In genomic region chr1:91346892-91347291, GRCm38 (mm10) we compare ENCODE assay signal across 8 mouse cellular contexts. TPM values are rescaled to one million over a fixed set of nuclear protein-coding genes. Genes with fewer than 3 reads are reported as not detected.
DNase-seq lines count a peak whose midpoint lies in the region; ATAC-seq and TF ChIP-seq lines count a peak whose summit lies in the region.

No protein-coding gene starts in this region.

- H3K4me1 ChIP-seq in forebrain, embryonic 16.5 days (replicated peaks; ENCODE audit: control insufficient read depth, insufficient read depth, low read length) = peaks cover 8% of the 10 kb centered on the region
- H3K4me1 ChIP-seq in hindbrain, embryonic 13.5 days (replicated peaks) = peaks cover 18% of the 10 kb centered on the region

- no peak overlapping the region for H3K4me3 ChIP-seq in left cerebral cortex, adult 2 months
- no peak overlapping the region for H3K4me3 ChIP-seq in forebrain, embryonic 16.5 days (replicated peaks; ENCODE audit: low read length)
- no peak overlapping the region for H3K4me3 ChIP-seq in hindbrain, embryonic 13.5 days

- peak; percentile 41 to 59 for DNase-seq in left cerebral cortex, adult 2 months (ENCODE audit: extremely low spot score in 1 of 2, low spot score in 2 of 2)
- DNase-seq in left cerebral cortex, adult 11 months (ENCODE audit: low spot score) = no peak
- DNase-seq in cerebellum, adult 11-12 months = peak; percentile 36
- peak; percentile 47 to 54 for DNase-seq in layer of hippocampus, postnatal 14 days (ENCODE audit: low spot score in 2 of 2)
- DNase-seq in skeletal muscle tissue, adult 2 months (ENCODE audit: low read depth, low spot score) = peak; percentile 63

- intact Hi-C loops in left cerebral cortex, adult 2 months (cut with DNase I) = loop anchor here (1.0 to 10.0 kb wide), 2 partner anchors 33 to 422 kb away; no protein-coding TSS in a partner anchor

- peak; percentile 79 for ATAC-seq in forebrain, embryonic 16.5 days
- peak; percentile 67; the same call in 1 of the 2 replicates for ATAC-seq in hindbrain, embryonic 13.5 days (ENCODE audit: low FRiP score)
- peak; percentile 82 for ATAC-seq in megakaryocyte-erythroid progenitor cell, adult 5-6 weeks (replicated peaks; ENCODE audit: low FRiP score, low TSS enrichment, poor library complexity, severe bottlenecking)

- H3K27me3 ChIP-seq in forebrain, embryonic 16.5 days (replicated peaks; ENCODE audit: control insufficient read depth, insufficient read depth, low read length) = peaks cover 34% of the 10 kb centered on the region
- H3K27me3 ChIP-seq in hindbrain, embryonic 13.5 days = peaks cover 48% of the 10 kb centered on the region

- H3K27ac ChIP-seq in left cerebral cortex, adult 2 months = no peak overlapping the region
- no peak overlapping the region for H3K27ac ChIP-seq in forebrain, embryonic 16.5 days (ENCODE audit: low read length)
- H3K27ac ChIP-seq in hindbrain, embryonic 13.5 days = no peak overlapping the region

- WGBS in forebrain, embryonic 16.5 days = 35% methylated on average over 3 of the region's 3 CpGs
- WGBS in hindbrain, embryonic 13.5 days = 33% methylated on average over 3 of the region's 3 CpGs

- H3K9ac ChIP-seq in forebrain, embryonic 16.5 days (replicated peaks; ENCODE audit: low read depth, low read length) = no peak overlapping the region
- no peak overlapping the region for H3K9ac ChIP-seq in hindbrain, embryonic 13.5 days

- H3K36me3 ChIP-seq in forebrain, embryonic 16.5 days (ENCODE audit: control insufficient read depth, insufficient read depth) = no peaks in the 10 kb centered on the region
- no peaks in the 10 kb centered on the region for H3K36me3 ChIP-seq in hindbrain, embryonic 13.5 days

- peak; percentile 92 for TF ChIP-seq CTCF in left cerebral cortex, adult 2 months (IDR thresholded peaks at IDR 0.05)

- H3K9me3 ChIP-seq in forebrain, embryonic 16.5 days (ENCODE audit: control insufficient read depth, low read length) = no peaks in the 10 kb centered on the region
- H3K9me3 ChIP-seq in hindbrain, embryonic 13.5 days = no peaks in the 10 kb centered on the region

- H3K4me2 ChIP-seq in forebrain, embryonic 16.5 days (ENCODE audit: low read length) = no peak overlapping the region
- no peak overlapping the region for H3K4me2 ChIP-seq in hindbrain, embryonic 13.5 days

RNA-seq across cellular contexts. Expression of gene Klhl30, which starts 3.9 kb away (rescaled TPM):
- under 1 TPM in 1 of 2 experiments, not detected in 1; 0.14 TPM for total RNA-seq in left cerebral cortex, adult 2 months (2021)
- polyA plus RNA-seq in forebrain, embryonic 16.5 days (2015; fragmentation: Nextera tagmentation; extraction: Ambion mirVana) = 0.15 TPM in 1 of 2 replicates, not detected in the other
- polyA plus RNA-seq in hindbrain, embryonic 13.5 days (2015; fragmentation: Nextera tagmentation; extraction: Ambion mirVana) = 0.16 and 0.21 TPM in 2 replicates
- total RNA-seq in layer of hippocampus, postnatal 14 days (2021) = under 1 TPM; 0.09 to 0.12 TPM
- 0.20 TPM in 1 of 2 replicates, not detected in the other for total RNA-seq in megakaryocyte-erythroid progenitor cell, adult 5-6 weeks (2014; fragmentation: Nextera tagmentation)
- not detected in 2 replicates for total RNA-seq in megakaryocyte-erythroid progenitor cell, adult 5-6 weeks (2017)

RNA-seq across cellular contexts. Expression of gene Erfe, which starts 19.3 kb away (rescaled TPM):
- under 1 TPM; 0.16 to 0.38 TPM for total RNA-seq in left cerebral cortex, adult 2 months (2021)
- 0.16 and 0.62 TPM in 2 replicates for polyA plus RNA-seq in forebrain, embryonic 16.5 days (2015; fragmentation: Nextera tagmentation; extraction: Ambion mirVana)
- polyA plus RNA-seq in hindbrain, embryonic 13.5 days (2015; fragmentation: Nextera tagmentation; extraction: Ambion mirVana) = 0.22 and 0.45 TPM in 2 replicates
- total RNA-seq in layer of hippocampus, postnatal 14 days (2021) = under 1 TPM in 1 of 2 experiments, not detected in 1; 0.12 TPM
- total RNA-seq in megakaryocyte-erythroid progenitor cell, adult 5-6 weeks (2014; fragmentation: Nextera tagmentation) = 2.0 and 2.3 TPM in 2 replicates
- 0.04 and 0.42 TPM in 2 replicates for total RNA-seq in megakaryocyte-erythroid progenitor cell, adult 5-6 weeks (2017)

RNA-seq across cellular contexts. Expression of gene Espnl, which starts 25.0 kb away (rescaled TPM):
- under 1 TPM; 0.25 to 0.30 TPM for total RNA-seq in left cerebral cortex, adult 2 months (2021)
- 0.08 and 0.14 TPM in 2 replicates for polyA plus RNA-seq in forebrain, embryonic 16.5 days (2015; fragmentation: Nextera tagmentation; extraction: Ambion mirVana)
- polyA plus RNA-seq in hindbrain, embryonic 13.5 days (2015; fragmentation: Nextera tagmentation; extraction: Ambion mirVana) = 0.08 and 0.26 TPM in 2 replicates
- under 1 TPM; 0.05 to 0.10 TPM for total RNA-seq in layer of hippocampus, postnatal 14 days (2021)
- 0.26 and 0.37 TPM in 2 replicates for total RNA-seq in megakaryocyte-erythroid progenitor cell, adult 5-6 weeks (2014; fragmentation: Nextera tagmentation)
- 0.15 TPM in 1 of 2 replicates, not detected in the other for total RNA-seq in megakaryocyte-erythroid progenitor cell, adult 5-6 weeks (2017)

RNA-seq across cellular contexts. Expression of gene Scly, which starts 48.8 kb away (rescaled TPM):
- total RNA-seq in left cerebral cortex, adult 2 months (2021) = 10 to 100 TPM; 18.3 to 20.0 TPM
- polyA plus RNA-seq in forebrain, embryonic 16.5 days (2015; fragmentation: Nextera tagmentation; extraction: Ambion mirVana) = 7.6 and 9.3 TPM in 2 replicates
- 11.6 and 12.2 TPM in 2 replicates for polyA plus RNA-seq in hindbrain, embryonic 13.5 days (2015; fragmentation: Nextera tagmentation; extraction: Ambion mirVana)
- total RNA-seq in layer of hippocampus, postnatal 14 days (2021) = 10 to 100 TPM; 12.7 to 13.4 TPM
- total RNA-seq in megakaryocyte-erythroid progenitor cell, adult 5-6 weeks (2014; fragmentation: Nextera tagmentation) = 64.1 and 65.3 TPM in 2 replicates
- total RNA-seq in megakaryocyte-erythroid progenitor cell, adult 5-6 weeks (2017) = 31.7 and 40.4 TPM in 2 replicates

RNA-seq across cellular contexts. Expression of gene Ilkap, which starts 51.7 kb away (rescaled TPM):
- total RNA-seq in left cerebral cortex, adult 2 months (2021) = 10 to 100 TPM; 59.8 to 64.8 TPM
- polyA plus RNA-seq in forebrain, embryonic 16.5 days (2015; fragmentation: Nextera tagmentation; extraction: Ambion mirVana) = 158 and 163 TPM in 2 replicates
- polyA plus RNA-seq in hindbrain, embryonic 13.5 days (2015; fragmentation: Nextera tagmentation; extraction: Ambion mirVana) = 144 and 147 TPM in 2 replicates
- 10 to 100 TPM; 63.6 to 63.7 TPM for total RNA-seq in layer of hippocampus, postnatal 14 days (2021)
- 137 and 199 TPM in 2 replicates for total RNA-seq in megakaryocyte-erythroid progenitor cell, adult 5-6 weeks (2014; fragmentation: Nextera tagmentation)
- total RNA-seq in megakaryocyte-erythroid progenitor cell, adult 5-6 weeks (2017) = 163 and 170 TPM in 2 replicates
